Mouse (Mus musculus) intestine, postnatal 0 days (tissue): Measurements from ENCODE around the gene Ngp. TPM values are rescaled to one million over a fixed set of nuclear protein-coding genes. Genes with fewer than 3 reads are reported as not detected.

Experiments
- ATAC-seq: fragments of 200-750 bp; cut with Nextera tagmentation; 2 replicates; pipeline ENCODE4 v1.8.0; 2017; ENCODE audit warnings: mild to moderate bottlenecking, moderate TSS enrichment, moderate library complexity
- H3K27ac ChIP-seq: fragments of 300-500 bp; sonication (generic); 2 replicates; pipeline ENCODE4 v1.5.1; 2014; ENCODE audit warnings: mild to moderate bottlenecking, low read depth, low read length, moderate library complexity
- H3K27me3 ChIP-seq: fragments of 300-500 bp; sonication (generic); replicated peaks from 2 replicates; pipeline ENCODE4 v1.6.1; 2014; ENCODE audit warnings: low read length, mixed read lengths; ENCODE audit not compliant: control insufficient read depth, insufficient read depth
- H3K36me3 ChIP-seq: fragments of 300-500 bp; sonication (generic); 2 replicates; pipeline ENCODE4 v1.6.1; 2014; ENCODE audit warnings: mild to moderate bottlenecking, moderate library complexity; ENCODE audit not compliant: control insufficient read depth, insufficient read depth
- H3K4me1 ChIP-seq: fragments of 300-500 bp; sonication (generic); replicated peaks from 2 replicates; pipeline ENCODE4 v1.6.1; 2014; ENCODE audit warnings: antibody characterized with exemption, low read length, mixed read lengths; ENCODE audit not compliant: control insufficient read depth, insufficient read depth
- H3K4me2 ChIP-seq: fragments of 300-500 bp; sonication (generic); replicated peaks from 2 replicates; pipeline ENCODE4 v1.6.1; 2014; ENCODE audit warnings: low read depth, mild to moderate bottlenecking, moderate library complexity
- H3K4me3 ChIP-seq: fragments of 300-500 bp; sonication (generic); 2 replicates; pipeline ENCODE4 v1.5.1; 2014; ENCODE audit warnings: low read depth, low read length
- H3K9ac ChIP-seq: fragments of 300-500 bp; sonication (generic); 2 replicates; pipeline ENCODE4 v1.6.1; 2014; ENCODE audit warnings: mild to moderate bottlenecking, low read depth, low read length
- H3K9me3 ChIP-seq: fragments of 300-500 bp; sonication (generic); 2 replicates; pipeline ENCODE4 v1.6.1; 2016; ENCODE audit warnings: mixed run types; ENCODE audit not compliant: control insufficient read depth
- CTCF ChIP-seq: sonication (generic); IDR thresholded peaks from 2 replicates; pipeline ENCODE4 v1.5.1; 2016; ENCODE audit warnings: low read depth, mild to moderate bottlenecking, control low read depth, antibody characterized with exemption, moderate library complexity
- WGBS: fragments of 180-500 bp; shearing (Covaris S2); extraction: QIAGEN DNeasy Blood & Tissue Kit; methylation state at CpG from one replicate; pipeline ENCODE4 v1.1.7; 2014; 5-methylcytosine and 5-hydroxymethylcytosine counted together
- polyA plus RNA-seq: library from polyadenylated mRNA; unstranded; fragments of >200 nt; fragmentation: Nextera tagmentation; extraction: Ambion mirVana; gene quantifications from 2 replicates; pipeline ENCODE4 v1.2.1, GENCODE M21; 2015

Ngp gene
- polyA plus RNA-seq, 1 experiment from 2014 or later, result 1.9 TPM

DNA sequence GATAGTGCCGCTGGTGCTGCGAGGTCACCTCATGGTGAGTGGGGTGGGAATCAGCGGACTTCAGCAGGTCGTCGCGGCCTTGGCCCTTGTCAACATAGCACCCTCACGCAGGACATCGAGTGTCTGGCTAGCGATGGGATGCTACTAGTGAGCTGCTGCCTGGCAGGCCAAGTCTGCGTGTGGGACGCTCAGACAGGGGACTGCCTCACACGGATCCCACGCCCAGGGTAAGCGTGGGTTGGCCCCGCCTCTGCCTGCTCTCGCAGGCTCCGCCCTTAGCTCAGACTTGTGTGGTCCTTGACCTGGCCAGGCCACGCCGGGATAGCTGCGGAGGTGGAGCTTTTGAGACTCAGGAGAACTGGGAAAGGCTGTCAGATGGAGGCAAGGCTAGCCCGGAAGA lies 38.9 kb upstream of the Ngp start:
- H3K4me2 ChIP-seq, result 0 out of 2 replicates have a peak overlapping the region, but pooled peaks have one; percentile 17
- H3K36me3 ChIP-seq, result peaks cover 80% of the 10 kb centered on the region
- H3K27me3 ChIP-seq, result no peaks in the 10 kb centered on the region
- WGBS, result 36% methylated on average over 21 of the region's 21 CpGs
- no peak overlapping the region for H3K27ac ChIP-seq
- H3K9ac ChIP-seq, result no peak overlapping the region
- TF ChIP-seq CTCF, result no peak
- 0 out of 2 replicates have a peak, but pooled peaks have one; percentile 13 for ATAC-seq
- no peaks in the 10 kb centered on the region for H3K4me1 ChIP-seq
- no peak overlapping the region for H3K4me3 ChIP-seq
- H3K9me3 ChIP-seq, result no peaks in the 10 kb centered on the region

DNA sequence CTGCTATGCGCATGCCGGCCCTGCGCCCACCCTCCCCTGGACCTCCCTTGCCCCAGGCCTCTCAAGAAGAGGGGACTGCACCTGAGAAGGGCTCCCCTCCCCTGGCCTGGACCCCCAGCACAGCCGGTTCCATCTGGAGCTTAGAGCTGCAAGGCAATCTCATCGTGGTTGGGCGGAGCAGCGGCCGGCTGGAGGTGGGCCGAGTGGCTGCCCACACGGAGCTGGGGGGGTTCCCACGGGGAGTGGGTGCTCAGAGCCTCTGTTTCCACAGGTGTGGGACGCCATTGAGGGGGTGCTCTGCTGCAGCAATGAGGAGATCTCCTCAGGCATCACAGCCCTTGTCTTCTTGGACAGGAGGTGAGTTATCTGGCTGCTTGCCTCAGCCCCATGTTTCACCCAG lies 38.3 kb upstream of the Ngp start:
- Histone ChIP-seq H3K27me3 (no peaks in the 10 kb centered on the region), H3K9ac (no peak overlapping the region), H3K36me3 (peaks cover 80% of the 10 kb centered on the region), H3K27ac (no peak overlapping the region), H3K4me2 (no peak overlapping the region), H3K4me1 (no peaks in the 10 kb centered on the region), H3K4me3 (no peak overlapping the region), H3K9me3 (no peaks in the 10 kb centered on the region)
- 78% methylated on average over 12 of the region's 12 CpGs for WGBS
- TF ChIP-seq CTCF, result no peak
- no peak for ATAC-seq

DNA sequence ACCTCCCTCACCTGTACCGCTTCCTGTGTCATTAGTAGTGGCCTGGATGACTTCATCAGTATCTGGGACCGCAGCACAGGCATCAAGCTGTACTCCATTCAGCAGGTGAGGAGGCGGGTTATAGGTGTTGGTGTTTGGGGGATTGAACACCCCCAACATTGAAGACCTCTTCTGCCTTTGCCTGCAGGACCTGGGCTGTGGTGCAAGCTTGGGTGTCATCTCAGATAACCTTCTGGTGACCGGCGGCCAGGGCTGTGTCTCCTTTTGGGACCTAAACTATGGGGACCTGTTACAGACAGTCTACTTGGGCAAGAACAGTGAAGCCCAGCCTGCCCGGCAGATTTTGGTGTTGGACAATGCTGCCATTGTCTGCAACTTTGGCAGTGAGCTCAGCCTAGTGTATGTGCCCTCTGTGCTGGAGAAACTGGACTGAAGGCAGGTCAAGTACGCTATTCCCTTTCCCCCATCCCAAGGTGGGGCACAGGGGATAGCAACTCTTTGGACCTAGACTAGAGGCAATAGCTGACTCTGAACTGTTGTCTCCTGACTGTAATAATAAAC lies 35.1 kb upstream of the Ngp start:
- no peak overlapping the region for H3K27ac ChIP-seq
- H3K27me3 ChIP-seq, result no peaks in the 10 kb centered on the region
- H3K9me3 ChIP-seq, result no peaks in the 10 kb centered on the region
- no peak for TF ChIP-seq CTCF
- peaks cover 80% of the 10 kb centered on the region for H3K36me3 ChIP-seq
- H3K9ac ChIP-seq, result no peak overlapping the region
- no peak overlapping the region for H3K4me2 ChIP-seq
- H3K4me1 ChIP-seq, result no peaks in the 10 kb centered on the region
- 89% methylated on average over 7 of the region's 7 CpGs for WGBS
- no peak overlapping the region for H3K4me3 ChIP-seq
- no peak for ATAC-seq

DNA sequence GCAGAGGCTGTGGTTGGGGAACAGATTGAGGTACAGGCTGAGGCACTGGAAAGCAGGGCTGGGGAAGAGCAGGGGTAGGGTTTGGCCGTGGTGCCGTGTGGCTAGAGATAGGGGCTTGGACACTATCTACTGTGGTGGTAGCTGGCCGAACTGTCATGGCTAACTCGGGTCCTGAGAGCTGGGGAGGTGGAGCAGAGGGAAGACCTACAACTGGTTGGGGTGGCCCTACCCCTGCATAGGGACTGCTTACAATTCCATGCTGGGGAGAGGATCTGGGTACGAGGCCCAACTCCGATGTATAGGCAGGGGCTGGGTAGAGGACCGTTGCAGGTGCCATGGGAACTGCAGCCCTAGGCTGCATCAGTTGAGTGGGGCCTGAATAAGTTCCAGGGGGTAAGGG lies 31.5 kb upstream of the Ngp start:
- no peaks in the 10 kb centered on the region for H3K27me3 ChIP-seq
- no peaks in the 10 kb centered on the region for H3K4me1 ChIP-seq
- H3K27ac ChIP-seq, result no peak overlapping the region
- H3K9me3 ChIP-seq, result no peaks in the 10 kb centered on the region
- no peak for TF ChIP-seq CTCF
- peaks cover 94% of the 10 kb centered on the region for H3K36me3 ChIP-seq
- H3K9ac ChIP-seq, result no peak overlapping the region
- 96% methylated on average over 7 of the region's 7 CpGs for WGBS
- no peak for ATAC-seq
- no peak overlapping the region for H3K4me3 ChIP-seq
- no peak overlapping the region for H3K4me2 ChIP-seq

DNA sequence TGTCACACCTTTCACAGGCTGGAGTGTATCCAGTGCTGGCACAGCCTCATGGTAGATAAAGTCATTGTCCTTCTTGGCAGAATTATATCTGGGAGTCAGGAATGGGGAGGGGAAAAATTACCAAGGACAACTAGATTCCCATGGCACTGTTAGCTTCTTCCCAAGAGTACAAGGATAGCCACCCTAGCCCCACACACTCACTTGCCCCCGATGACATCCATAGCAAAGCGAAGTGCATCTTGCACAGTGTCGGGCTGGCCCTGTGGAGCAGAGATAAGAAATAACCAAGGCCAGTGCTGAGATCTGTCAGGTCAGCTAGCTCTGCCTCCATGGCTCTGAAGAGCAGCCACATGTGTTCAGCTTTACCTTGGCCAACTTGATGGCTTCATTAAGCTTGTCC lies 28.7 kb upstream of the Ngp start:
- Histone ChIP-seq H3K9me3 (no peaks in the 10 kb centered on the region), H3K4me2 (no peak overlapping the region), H3K4me3 (no peak overlapping the region), H3K9ac (no peak overlapping the region), H3K27ac (no peak overlapping the region), H3K4me1 (no peaks in the 10 kb centered on the region), H3K36me3 (peaks cover 84% of the 10 kb centered on the region), H3K27me3 (no peaks in the 10 kb centered on the region)
- no peak for TF ChIP-seq CTCF
- ATAC-seq, result no peak
- WGBS, result 93% methylated on average over 3 of the region's 3 CpGs

DNA sequence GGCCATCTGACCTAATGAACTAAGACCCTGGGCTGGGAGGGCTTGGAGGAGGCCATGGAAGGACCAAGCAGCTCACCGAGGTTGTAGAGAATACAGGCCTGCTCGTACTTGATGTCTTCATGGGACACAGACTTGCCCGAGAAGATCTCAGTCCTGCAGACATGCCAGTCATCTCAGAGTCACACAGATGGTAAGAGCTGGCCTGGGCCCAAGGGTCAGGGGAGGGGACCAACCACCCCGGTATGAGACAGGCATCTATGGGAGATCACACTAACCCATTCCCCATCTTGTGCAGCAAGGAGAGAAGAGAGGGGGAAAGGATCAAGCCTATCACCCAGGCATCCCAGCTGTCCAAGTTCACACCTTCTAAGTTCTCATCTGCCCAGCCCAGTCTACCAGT lies 26.3 kb upstream of the Ngp start:
- WGBS, result 89% methylated on average over 4 of the region's 4 CpGs
- ATAC-seq, result no peak
- H3K36me3 ChIP-seq, result peaks cover 77% of the 10 kb centered on the region

DNA sequence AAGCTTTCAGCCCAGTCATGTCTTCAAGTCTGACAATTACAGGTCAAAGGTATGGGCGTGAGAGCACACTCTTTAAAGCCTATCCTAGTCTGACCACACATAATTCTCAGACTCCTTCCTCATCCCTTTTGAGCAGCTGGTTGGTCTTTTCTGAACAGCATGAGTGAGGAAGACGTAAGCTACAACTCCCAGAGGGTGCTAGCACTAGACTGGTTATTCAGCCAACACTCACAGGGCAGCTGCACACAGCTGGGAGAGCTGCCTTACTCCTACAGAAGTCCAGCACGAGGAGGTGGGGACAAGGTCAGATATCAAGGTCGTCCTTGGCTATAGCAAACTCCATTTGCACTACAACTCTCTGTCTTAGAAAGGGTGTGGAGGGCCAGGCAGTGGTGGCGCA lies 18.9 kb upstream of the Ngp start:
- no peak for TF ChIP-seq CTCF
- H3K27ac ChIP-seq, result 0 out of 2 replicates have a peak overlapping the region, but pooled peaks have one; percentile 15
- peak; percentile 61 for ATAC-seq

More for the DNA sequence above, 26.3 kb upstream of the Ngp start:
- H3K9ac ChIP-seq, result no peak overlapping the region
- no peaks in the 10 kb centered on the region for H3K4me1 ChIP-seq
- no peak for TF ChIP-seq CTCF
- no peak overlapping the region for H3K27ac ChIP-seq
- H3K4me2 ChIP-seq, result no peak overlapping the region
- no peaks in the 10 kb centered on the region for H3K27me3 ChIP-seq
- no peaks in the 10 kb centered on the region for H3K9me3 ChIP-seq
- H3K4me3 ChIP-seq, result no peak overlapping the region

More for the DNA sequence above, 18.9 kb upstream of the Ngp start:
- Histone ChIP-seq H3K27me3 (no peaks in the 10 kb centered on the region), H3K4me2 (no peak overlapping the region), H3K36me3 (peaks cover 22% of the 10 kb centered on the region), H3K4me1 (no peaks in the 10 kb centered on the region), H3K9me3 (no peaks in the 10 kb centered on the region), H3K4me3 (no peak overlapping the region), H3K9ac (no peak overlapping the region)
- whole genome bisulfite sequencing, result 54% methylated on average over 5 of the region's 5 CpGs
